Mouse (Mus musculus) activated CD4-positive, CD25-positive, alpha-beta regulatory T cell, adult 4 months (primary cell): ENCODE measurements around the gene Angpt4. TPM values are rescaled to one million over a fixed set of nuclear protein-coding genes. Genes with fewer than 3 reads are reported as not detected.
A peak's percentile ranks its signal among the peaks of the same experiment; 100 is the strongest.

Experiments used
- ATAC-seq: one replicate; pipeline ENCODE4 v1.8.0; 2017
- polyA plus RNA-seq, 2 experiments: library from polyadenylated mRNA; unstranded; fragments of 100-300 nt; shearing (Covaris generic); gene quantifications; one replicate each; pipeline ENCODE4 v1.2.1; 2017

Angpt4 gene
- polyA plus RNA-seq, 2 experiments from 2014 or later, result not detected

DNA sequence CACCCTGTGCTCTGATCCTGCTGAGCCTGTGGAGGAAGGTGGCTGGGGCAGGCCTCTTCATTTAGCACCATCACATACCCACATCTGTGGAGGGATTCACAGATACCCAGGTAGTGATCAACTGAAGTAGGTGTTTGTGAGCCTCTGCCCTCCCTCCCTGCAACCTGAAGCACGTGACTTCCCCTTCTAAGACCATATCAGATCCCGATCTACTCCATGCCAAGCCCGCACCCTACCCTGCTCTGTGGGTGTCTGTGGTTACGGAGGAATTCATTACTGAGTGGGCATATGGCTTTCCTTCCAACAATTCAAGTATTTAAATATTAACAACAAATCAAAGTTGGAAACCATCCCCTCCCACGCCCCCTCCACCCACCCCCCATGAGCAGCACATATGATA lies 52.3 kb downstream of the Angpt4 start:
- ATAC-seq, result no peak

DNA sequence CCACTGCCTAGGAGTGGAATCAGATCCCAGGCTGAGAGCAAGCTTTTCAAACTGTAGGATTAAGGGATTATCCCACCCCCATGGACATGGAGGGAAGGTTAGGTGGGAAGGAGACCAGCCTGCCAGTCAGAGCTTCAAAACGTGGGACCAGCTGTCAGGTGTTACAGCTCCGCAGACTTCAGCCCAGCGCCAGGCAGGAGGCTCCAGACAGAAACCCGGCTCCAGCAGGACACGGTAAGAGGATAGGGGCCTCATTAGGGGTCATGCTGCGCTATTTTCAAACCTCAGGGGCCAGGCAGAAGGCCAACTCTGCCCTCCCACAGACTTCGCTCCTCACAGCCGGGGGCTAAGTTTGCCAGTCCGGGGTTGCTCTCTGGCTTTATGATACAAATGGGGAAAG lies 53.0 kb downstream of the Angpt4 start:
- no peak for ATAC-seq

DNA sequence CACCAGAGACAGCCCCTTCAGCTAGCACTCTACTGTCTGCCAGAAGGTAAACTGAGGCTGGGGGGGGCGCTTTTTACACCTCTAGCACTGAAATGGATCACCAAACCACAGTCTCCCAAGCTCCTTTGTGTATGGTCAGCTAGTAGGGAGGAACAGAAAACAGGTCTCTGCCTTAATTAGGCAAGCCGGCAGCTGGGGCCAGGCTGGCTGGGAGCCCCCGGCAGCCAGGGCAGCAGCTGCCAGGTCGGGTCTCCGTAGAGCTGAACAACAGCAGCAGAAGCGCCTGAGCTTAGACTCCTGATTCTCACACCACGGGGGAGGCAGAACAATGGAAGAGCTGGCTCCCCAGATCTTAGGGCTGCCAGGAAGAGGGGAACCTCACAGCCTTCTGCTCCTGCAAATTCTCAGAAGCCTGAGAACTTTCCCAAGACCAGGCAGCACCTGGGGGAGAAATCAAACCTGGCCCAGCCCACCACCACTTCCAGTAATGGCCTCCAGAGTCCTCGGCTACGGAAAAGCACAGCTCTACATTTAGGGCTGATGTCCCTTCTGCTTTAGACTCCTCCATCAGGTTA lies 56.3 kb downstream of the Angpt4 start:
- ATAC-seq, result no peak

DNA sequence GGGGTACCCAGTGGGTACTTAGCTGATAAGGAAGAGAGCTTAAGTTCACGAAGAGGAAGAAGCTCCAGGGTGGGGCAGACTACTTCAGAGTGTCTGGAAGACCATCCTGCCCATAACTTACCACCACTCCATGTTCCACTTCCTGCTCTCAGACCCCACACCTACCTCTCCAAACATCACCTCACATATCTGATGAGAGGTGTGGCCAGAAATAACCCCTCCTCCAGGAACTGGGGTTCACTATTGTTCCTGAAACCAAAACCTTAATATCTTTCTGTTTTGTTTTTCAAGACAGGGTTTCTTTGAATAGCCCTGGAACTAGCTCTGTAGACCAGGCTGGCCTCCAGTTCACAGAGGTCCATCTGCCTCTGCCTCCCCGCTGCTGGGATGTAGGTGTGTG lies 56.8 kb downstream of the Angpt4 start:
- peak; percentile 29 for ATAC-seq

DNA sequence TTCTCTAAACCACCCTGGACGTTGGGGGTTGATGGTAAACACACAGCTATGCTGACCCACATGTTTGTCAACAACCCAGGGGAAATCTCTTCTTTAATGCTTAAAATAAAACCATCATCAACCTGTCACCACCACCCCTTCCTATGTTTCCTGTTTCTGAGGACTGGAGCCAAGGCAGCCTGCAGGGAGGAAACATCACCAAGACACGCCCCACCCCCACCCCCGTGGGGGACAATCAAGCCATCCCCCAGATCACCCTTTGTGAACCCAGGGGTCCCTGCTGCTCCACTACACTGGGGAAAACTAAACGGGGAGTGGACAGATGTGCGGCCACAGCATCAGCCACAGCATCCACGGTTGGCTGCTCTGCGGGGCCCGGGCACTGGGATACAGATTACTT lies 57.4 kb downstream of the Angpt4 start:
- ATAC-seq, result no peak

DNA sequence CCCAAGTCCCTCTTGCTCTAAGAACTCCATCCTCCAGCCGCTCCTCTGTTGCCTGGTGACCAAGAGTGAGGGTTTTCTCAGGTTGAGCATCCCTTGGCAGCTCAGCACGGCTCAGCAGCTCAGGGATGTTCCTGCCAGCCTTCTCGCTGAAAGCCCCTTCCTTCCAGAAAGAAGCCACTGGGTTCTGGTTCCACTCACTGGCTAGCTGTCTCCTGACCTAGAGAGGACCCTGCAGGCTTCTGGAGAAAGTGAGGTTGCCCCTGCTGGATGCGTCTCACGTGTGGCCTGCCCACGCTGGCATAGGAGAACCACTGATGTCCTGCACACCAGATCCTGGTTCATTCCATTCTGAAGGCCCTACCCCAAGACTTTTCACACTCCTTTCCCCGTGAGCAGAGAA lies 58.0 kb downstream of the Angpt4 start:
- no peak for ATAC-seq

DNA sequence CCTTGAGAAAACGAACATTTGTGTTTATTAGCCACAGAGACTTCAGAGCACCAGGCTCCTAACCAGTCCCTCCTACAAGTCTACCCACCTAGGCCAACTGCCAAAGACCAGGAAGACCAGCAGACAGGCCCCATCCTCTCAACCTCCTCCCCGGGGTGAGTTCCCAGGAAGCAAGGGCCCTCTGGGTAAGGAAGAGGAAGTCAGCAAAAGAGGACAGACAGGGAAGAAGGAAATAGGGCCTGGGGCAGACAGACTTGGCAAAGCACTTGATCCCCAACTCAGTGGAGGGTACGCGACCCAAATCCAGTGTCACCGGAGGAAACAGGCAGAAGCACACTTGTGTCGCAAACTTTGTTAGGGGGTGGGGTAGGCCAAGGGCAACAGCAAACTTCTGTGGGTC lies 58.4 kb downstream of the Angpt4 start:
- ATAC-seq, result no peak

DNA sequence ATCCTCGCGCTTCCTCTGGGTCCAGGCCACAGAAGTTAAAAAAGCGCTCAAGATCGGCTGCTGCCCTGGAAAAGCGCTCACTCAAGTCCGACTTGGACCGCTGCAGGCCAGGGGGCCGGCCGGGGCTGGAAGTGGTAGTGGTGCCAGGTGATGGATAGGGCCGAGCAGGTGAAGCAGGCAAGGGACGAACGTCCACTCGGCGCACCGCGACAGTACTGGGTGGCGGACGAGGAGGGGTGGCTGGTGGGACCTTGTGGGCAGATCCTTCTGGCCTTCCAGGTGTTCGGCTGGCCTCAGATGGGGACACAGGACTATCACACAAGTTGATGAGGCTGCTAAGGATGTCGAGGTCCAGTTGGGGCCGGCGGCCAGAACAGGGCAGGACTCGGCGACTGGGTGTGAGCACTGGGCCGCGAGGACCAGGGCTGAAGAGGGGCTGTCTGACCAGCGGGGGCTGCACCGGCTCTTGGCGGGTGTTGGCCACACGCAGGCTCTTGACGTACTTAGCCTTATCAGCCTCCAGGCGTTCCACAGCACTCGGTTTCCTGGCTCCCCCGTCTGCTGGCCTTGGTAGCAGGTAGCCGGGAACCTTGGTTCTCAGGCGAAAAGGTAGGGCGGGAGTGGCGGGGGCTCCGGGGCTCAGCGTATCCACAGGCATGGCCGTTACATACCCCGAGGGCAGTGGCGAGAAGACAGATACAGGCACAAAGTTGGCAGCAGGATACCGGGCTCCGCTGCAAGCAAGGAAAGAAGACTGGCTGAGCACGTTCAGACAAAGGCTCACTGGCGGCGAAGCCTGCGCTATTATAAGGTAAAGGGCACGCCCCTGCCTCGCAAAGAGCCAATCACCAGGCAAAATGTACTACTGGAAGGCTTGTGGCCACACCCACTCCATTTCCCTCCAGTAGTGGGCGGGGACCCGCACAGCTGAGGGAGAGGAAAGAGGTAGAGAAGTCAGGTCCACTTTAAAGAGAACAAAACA lies 59.5 kb downstream of the Angpt4 start:
- ATAC-seq, result peak; percentile 63

DNA sequence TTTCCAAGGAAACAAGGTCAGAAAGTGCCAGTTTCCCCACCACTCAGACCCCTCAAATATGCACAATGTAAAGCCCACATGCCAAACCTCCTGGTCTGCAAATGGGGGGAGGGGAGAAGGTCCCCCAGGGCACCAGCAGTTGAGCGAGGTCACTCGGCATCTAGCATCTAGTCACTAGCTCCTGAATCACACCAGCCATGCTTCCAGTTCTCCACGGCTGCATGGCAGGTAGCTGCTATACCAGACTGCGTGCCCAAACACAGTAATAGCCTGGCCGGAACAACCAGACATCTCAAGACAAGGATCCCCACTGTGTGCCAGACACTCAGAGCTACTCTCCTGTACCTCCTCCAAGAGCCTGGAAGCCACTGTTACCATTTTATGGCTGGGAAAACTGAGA lies 60.7 kb downstream of the Angpt4 start:
- no peak for ATAC-seq

DNA sequence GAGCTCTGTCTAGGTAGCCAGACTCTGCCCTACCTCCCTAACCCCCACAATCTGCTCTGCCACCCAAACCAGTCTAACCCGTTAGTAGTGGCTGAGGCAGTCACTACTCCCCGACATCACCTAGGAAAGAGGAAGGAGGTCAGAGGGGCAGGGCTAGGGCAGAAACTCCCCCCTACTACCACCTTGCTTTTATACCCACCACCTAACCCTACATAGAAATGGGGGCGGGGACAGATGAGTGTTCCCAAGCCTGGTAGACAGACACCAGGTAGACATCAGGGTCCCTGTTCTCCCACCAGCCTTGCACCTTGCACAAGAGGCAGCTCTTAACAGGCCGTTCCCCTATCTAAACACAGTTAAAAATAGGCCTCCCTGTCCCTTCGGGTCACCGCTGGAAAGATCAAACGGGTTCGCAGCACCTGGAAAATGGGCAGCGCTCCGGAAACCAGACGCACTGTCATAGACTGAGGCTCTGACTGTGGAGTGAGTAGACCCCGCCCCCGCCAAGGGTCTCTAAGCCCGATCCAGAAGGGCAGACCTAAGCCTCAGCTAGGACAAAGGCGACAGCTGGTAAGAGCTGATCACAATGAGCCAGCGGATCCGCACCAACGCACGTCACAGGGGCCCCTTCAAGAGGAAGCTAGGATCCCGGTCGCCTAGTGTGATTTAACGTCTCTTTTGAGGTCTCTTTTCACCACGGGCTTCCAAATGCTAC lies 62.0 kb downstream of the Angpt4 start:
- peak; percentile 43 for ATAC-seq

DNA sequence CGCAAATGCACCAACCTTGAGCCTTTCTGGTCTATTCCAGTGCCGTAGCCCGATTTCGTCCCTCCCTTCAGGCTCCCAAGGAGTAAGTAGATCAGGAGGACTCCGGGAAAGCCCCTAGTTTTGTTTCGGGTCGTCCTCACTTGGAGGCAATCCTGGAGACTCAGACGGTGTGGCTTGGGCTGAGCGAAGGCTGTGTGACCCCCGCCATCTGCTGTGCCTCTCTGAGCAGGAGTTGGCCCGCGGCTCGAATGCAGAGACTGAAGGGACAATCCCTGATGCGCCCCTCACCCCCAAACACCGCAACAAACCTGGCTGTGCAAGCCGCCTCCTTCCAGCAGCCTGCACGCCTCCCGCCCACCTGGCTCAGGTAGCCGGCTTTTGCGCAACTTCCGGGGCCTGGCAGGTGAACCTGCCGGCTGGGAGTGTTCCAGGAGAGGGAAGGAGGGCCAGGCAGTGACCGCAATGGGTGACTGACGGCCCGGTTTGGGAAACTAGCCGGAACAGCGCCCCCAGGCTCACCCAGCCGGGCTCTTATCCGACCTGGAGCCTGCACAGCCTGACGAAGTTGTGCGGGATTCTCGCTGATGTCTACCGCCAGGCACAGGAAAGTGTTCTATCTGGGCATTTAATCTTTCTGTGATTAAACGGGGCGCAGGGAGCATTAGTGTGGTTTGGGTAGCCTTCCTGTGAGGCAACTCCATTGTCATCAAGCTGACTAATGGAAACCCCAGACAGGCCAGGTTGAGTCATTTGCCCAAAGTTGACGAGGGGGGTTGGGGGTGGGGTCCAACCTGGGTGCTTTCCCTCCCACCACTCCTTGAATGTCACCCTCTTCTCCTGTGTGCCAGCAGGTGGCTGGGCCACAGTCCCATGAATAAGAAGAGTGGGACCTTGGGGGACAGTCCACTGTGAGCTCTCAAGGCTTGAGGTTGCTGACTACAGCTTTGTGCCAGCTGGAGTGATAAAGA lies 62.9 kb downstream of the Angpt4 start:
- peak; percentile 57 for ATAC-seq

DNA sequence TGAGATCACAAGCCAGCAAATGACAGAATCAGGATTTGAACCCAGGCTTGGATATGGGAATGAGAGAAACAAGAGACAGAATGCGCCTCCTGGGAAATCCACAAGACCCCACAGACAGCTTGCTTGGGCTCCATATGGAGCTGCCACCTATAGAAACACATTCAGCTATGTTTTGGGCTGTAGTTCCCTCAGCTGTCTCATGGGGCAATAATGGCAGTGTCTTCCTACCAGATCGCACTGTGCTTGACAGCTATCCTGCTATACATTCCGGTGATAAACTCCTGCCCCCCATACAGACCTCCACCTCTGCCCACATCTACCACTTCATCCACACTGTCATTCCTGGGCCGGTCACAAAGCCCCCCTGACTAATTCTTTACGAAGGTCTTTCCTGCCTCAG lies 64.3 kb downstream of the Angpt4 start:
- ATAC-seq, result no peak

DNA sequence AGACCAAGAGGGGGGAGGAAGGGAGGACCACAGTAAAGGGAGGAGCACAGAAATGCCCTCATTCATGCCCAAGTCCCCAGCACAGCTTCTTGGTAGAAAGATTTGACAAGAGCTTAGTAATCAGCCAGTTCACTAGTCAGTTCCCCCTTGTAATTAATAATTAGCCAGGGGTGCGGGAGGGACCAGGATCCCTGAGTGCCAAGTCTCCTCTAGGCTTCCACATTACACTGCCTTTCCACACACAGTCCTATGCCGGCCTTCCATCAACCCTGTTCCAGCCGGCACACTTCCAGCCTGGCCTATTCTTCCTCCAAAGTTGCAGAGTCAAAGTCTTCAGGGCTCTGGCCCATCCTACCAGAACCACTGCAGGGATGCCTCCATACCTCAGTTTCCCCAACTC lies 65.1 kb downstream of the Angpt4 start:
- no peak for ATAC-seq

DNA sequence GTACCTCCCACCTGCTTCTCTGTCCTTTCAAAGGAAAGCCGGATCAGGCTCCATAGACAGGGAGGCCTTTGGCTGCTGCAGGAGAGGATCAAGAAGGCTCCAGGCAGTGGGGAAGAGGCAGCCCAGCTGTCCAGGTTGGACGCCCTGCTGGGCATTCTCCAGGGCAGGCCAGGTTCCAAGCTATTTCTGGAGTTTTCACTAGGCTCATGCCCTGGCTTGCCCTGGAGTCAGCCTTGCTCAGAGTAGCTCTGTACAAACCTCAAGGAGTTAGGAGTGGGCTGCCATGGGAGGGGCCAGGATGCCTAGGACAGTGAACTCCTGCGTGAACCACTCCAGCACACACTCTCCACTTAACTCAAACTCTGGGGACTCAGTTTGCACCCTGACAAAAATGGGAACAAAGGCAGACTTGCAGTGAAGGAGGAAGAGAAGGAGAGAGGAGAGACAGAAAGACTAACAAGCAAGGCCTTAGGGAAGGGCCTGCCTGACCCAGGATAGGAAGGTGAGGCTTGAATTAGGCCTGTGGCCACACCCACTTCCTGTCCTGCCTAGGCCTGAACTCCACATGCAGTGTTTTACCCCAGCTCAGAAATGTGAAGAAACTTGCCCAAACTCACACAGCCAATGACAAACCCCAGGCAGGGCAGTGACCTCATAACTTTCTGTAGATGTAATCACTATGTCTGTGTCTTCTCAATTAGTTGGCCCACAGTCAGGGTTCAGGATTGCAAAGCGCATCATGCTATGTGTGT lies 66.9 kb downstream of the Angpt4 start:
- peak; percentile 7 for ATAC-seq

DNA sequence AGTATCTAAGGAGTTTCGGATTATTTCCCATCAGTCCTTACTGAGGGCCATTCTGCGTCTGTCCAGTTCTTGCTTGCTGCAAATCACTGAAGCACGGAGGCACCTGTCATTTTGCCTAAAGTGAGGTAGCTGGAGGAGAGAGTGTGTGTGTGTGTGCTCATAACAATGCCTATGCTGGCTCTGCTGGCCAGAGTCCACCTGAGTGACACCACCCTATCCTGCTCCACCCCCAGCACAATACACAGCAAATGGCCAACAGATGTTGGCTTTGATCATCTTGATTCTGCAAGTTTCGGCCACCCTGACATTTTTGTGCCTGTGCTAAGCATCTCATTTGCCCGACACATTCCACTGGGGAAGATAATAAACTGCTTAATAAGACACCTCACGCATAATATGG lies 67.5 kb downstream of the Angpt4 start:
- ATAC-seq, result no peak

DNA sequence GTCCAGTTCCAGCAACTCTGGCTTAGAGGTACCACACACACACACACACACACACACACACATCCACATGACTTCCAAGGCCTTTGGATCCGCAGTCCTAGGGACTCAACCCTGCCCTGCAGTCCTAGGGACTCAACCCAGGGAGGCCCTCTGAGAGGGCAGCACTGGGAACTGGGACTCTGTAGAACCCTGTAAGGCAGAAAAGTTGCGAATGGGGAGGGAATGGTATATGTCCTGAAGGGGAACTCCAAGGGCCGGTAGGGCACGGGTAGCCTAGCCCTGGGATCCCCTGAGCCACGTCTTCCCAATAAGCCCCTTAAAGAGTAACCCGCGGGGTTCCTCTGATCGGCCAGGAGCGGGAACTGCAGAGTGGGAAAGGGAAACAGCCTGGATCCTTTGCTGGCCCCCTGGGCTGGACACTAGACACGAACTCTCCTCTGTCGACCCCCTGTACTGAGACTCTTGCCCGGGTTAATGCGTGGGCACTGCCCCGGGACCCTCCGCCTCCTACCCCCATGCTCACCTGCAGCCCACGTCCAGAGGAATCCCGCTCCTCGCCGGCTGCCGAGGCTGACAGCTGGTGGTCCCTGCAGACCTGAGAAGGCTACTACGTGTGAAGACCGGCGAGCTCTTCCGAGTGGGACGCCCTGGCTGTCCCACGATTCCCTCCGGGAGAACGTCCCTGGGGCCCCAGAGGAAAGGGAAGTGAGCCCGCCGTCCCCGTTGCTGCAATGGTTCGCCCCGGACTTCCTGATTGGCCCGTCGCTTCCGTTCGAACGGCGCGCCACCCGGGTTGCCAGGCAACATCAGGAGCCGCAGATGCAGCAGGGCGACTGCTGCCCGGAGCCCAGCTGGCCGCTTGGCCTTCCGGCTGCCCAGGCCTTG lies 68.7 kb downstream of the Angpt4 start, which contains the start of gene Fam110a:
Fam110a (minus strand) TSS at position 750 of the 885 bp plus-strand sequence.
- ATAC-seq, result peak; percentile 93

DNA sequence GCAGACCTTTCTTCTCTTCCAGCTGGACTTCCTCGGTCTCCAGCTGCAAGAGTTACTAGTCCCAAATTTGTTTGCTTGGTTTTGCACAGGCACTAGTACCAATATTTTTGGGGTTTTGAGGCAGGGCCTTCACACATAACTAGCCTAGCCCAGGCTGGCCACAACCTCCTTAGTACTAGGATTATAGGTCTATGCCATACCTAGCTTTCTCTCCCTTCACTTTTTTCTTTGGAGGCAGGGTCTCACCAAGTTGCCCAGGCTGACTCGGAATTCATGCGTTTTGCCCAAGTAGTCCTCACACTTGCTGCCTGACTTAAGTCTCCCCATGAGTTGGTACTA lies 69.3 kb downstream of the Angpt4 start:
- peak; percentile 17 for ATAC-seq

DNA sequence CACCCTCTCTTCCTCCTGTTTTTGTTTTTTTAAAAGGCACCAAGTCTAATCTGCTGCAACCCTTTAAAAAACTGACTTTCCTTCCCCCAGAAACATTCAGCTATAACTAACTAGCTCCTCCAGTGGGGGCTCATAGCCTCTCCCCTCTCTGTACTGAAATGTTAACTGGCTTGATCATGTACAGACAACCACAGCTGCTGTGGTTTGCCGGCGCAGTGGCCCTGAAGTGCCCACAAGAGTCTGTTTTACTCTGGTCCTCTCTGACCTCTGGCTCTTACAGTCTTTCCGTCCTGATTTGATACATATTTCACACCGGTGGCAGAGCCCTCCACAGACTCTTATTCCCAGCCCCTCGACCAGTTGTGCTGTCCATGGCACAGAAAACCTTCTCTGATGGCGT lies 70.3 kb downstream of the Angpt4 start:
- no peak for ATAC-seq

DNA sequence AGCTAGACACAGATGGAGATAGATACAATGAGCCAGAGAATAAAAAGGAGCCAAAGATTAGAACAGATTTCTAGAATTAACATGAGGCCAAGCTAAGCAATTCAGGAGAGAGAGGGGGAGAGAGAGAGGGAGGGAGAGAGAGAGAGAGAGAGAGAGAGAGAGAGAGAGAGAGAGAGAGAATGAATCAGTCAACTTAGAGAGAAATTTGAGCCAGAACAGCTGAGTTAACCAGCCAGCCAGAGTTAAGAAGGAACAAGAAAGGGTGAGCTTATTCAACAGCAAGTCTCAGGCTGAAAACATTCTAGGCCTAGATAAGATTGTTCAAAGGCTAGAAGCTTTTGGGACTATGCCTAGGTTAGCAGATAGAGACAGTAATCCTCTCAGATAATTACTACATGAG lies 71.5 kb downstream of the Angpt4 start:
- ATAC-seq, result no peak

DNA sequence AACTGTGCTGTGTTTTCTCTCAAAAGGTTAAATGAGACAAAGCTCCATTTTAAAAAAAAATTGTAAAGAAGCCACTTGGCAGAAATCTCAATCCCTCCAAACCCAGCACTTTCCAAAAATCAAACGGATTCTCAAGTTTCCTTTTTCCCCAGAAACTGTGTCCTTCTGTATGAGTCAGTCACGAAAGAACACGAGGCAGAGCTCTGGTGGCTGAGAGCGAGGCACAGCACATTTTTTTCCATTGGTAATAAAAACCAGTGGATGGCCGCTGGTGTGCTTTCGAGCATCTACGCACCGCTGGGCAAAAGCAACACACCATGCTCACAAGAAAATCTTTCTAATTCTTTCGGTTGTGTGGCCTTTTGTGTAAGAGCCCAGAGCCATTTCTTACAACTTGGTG lies 73.0 kb downstream of the Angpt4 start:
- ATAC-seq, result no peak
